Mouse (Mus musculus) cerebellum, adult 2 months (tissue): Measurements from ENCODE around the gene Tmprss6. TPM values are rescaled to one million over a fixed set of nuclear protein-coding genes. Genes with fewer than 3 reads are reported as not detected.

Experiments used
- DNase-seq, 2 experiments: peaks; one replicate each; pipeline ENCODE4 v3.0.0; 2021
- H3K27ac ChIP-seq: fragments of 200-500 bp; 2 replicates; pipeline ENCODE4 v1.5.1; 2012; ENCODE audit warnings: low read length, control low read depth, inconsistent platforms; ENCODE audit not compliant: insufficient read depth
- H3K27me3 ChIP-seq: fragments of 200-500 bp; 2 replicates; pipeline ENCODE4 v1.6.1; 2012; ENCODE audit warnings: inconsistent platforms, mild to moderate bottlenecking, low read length, moderate library complexity; ENCODE audit not compliant: control insufficient read depth, insufficient read depth
- H3K4me1 ChIP-seq: fragments of 200-500 bp; 2 replicates; pipeline ENCODE4 v1.6.1; 2011; ENCODE audit warnings: low read length; ENCODE audit not compliant: control insufficient read depth, insufficient read depth
- H3K4me3 ChIP-seq: fragments of 200-500 bp; replicated peaks from 2 replicates; pipeline ENCODE3; 2011; ENCODE audit warnings: mild to moderate bottlenecking, low read depth, low read length, control low read depth; ENCODE audit not compliant: insufficient read depth
- CTCF ChIP-seq: fragments of 200-500 bp; IDR thresholded peaks from 2 replicates; pipeline ENCODE4 v1.5.1; 2011; ENCODE audit warnings: low read depth, mild to moderate bottlenecking, control low read depth, low read length, moderate library complexity, borderline replicate concordance; ENCODE audit not compliant: insufficient read depth
- POLR2A ChIP-seq: fragments of 200-500 bp; IDR thresholded peaks from 2 replicates; pipeline ENCODE4 v1.6.1; 2011; ENCODE audit warnings: low read length, control low read depth, borderline replicate concordance; ENCODE audit not compliant: insufficient read depth
- WGBS: fragments of 180-500 bp; shearing (Covaris S2); methylation state at CpG from one replicate; pipeline ENCODE4 v1.1.7; 2018; 5-methylcytosine and 5-hydroxymethylcytosine counted together
- polyA plus RNA-seq: library from polyadenylated mRNA; depleted of rRNA; stranded (reverse); fragments of >200 nt; gene quantifications from 2 replicates; pipeline ENCODE4 v1.2.3, GENCODE M21; 2012; rRNA removed

Tmprss6 gene
- polyA plus RNA-seq: 0.06 and 0.08 TPM in 2 replicates

GRCm38 (mm10) chr15:78468379-78468937, at the start of gene Tmprss6:
Gene Tmprss6, minus strand, starts transcription at chr15:78468634.
- WGBS: 97% methylated on average over 7 of the region's 7 CpGs
- Histone ChIP-seq H3K27ac (no peak within 1 kb of the TSS), H3K27me3 (no peaks in the 10 kb centered on the region), H3K4me3 (no peak within 1 kb of the TSS), H3K4me1 (peaks cover 9% of the 10 kb centered on the region)
- no peak for DNase-seq
- TF ChIP-seq POLR2A: no peak
- TF ChIP-seq CTCF: no peak

- no peak overlapping the region for H3K27ac ChIP-seq
- TF ChIP-seq POLR2A (no peak), CTCF (no peak)
- WGBS: 67% methylated on average over 7 of the region's 7 CpGs
- peaks cover 12% of the 10 kb centered on the region; the same call in 1 of the 2 replicates for H3K4me1 ChIP-seq
- no peak for DNase-seq
- H3K4me3 ChIP-seq: no peak overlapping the region
- no peaks in the 10 kb centered on the region for H3K27me3 ChIP-seq
These were observed 49.8 kb upstream of the Tmprss6 start for GRCm38 (mm10) chr15:78518221-78518620.

- Histone ChIP-seq H3K4me1 (peaks cover 12% of the 10 kb centered on the region; the same call in 1 of the 2 replicates), H3K27ac (no peak overlapping the region), H3K27me3 (no peaks in the 10 kb centered on the region), H3K4me3 (no peak overlapping the region)
- TF ChIP-seq CTCF (no peak), POLR2A (no peak)
- 96% methylated on average over 6 of the region's 6 CpGs for WGBS
- DNase-seq: no peak
These were observed 47.3 kb upstream of the Tmprss6 start for GRCm38 (mm10) chr15:78515759-78516158.

GRCm38 (mm10) chr15:78514393-78515146, 46.1 kb upstream of the Tmprss6 start:
- H3K4me1 ChIP-seq: peaks cover 9% of the 10 kb centered on the region; the same call in 1 of the 2 replicates
- no peak overlapping the region for H3K27ac ChIP-seq
- 22% methylated on average over 7 of the region's 7 CpGs for WGBS
- TF ChIP-seq POLR2A (no peak), CTCF (peak; percentile 92)
- no peaks in the 10 kb centered on the region for H3K27me3 ChIP-seq
- peak; percentile 76 to 87 for DNase-seq
- H3K4me3 ChIP-seq: no peak overlapping the region

- Histone ChIP-seq H3K27me3 (no peaks in the 10 kb centered on the region), H3K4me1 (peaks cover 9% of the 10 kb centered on the region; the same call in 1 of the 2 replicates), H3K4me3 (no peak overlapping the region), H3K27ac (no peak overlapping the region)
- TF ChIP-seq POLR2A (no peak), CTCF (no peak)
- WGBS: 92% methylated on average over 14 of the region's 14 CpGs
- DNase-seq: no peak
These were observed 44.6 kb upstream of the Tmprss6 start for GRCm38 (mm10) chr15:78513019-78513418.

GRCm38 (mm10) chr15:78511951-78512350, 43.5 kb upstream of the Tmprss6 start:
- Histone ChIP-seq H3K4me3 (no peak overlapping the region), H3K27me3 (no peaks in the 10 kb centered on the region), H3K27ac (no peak overlapping the region), H3K4me1 (peaks cover 9% of the 10 kb centered on the region; the same call in 1 of the 2 replicates)
- TF ChIP-seq CTCF: no peak
- no peak for TF ChIP-seq POLR2A
- DNase-seq: no peak
- WGBS: 87% methylated on average over 7 of the region's 7 CpGs

- WGBS: 89% methylated on average over 6 of the region's 6 CpGs
- DNase-seq: no peak
These were observed 42.3 kb upstream of the Tmprss6 start for GRCm38 (mm10) chr15:78510736-78511135.

GRCm38 (mm10) chr15:78510121-78510576, 41.7 kb upstream of the Tmprss6 start:
- DNase-seq: no peak
- WGBS: 36% methylated on average over 8 of the region's 8 CpGs
- H3K4me3 ChIP-seq: no peak overlapping the region
- peaks cover 9% of the 10 kb centered on the region; the same call in 1 of the 2 replicates for H3K4me1 ChIP-seq
- no peak overlapping the region for H3K27ac ChIP-seq
- H3K27me3 ChIP-seq: no peaks in the 10 kb centered on the region
- TF ChIP-seq POLR2A (no peak), CTCF (no peak)

More at GRCm38 (mm10) chr15:78510736-78511135, 42.3 kb upstream of the Tmprss6 start:
- H3K4me3 ChIP-seq: no peak overlapping the region
- no peaks in the 10 kb centered on the region for H3K27me3 ChIP-seq
- TF ChIP-seq CTCF (no peak), POLR2A (no peak)
- peaks cover 9% of the 10 kb centered on the region; the same call in 1 of the 2 replicates for H3K4me1 ChIP-seq
- no peak overlapping the region for H3K27ac ChIP-seq
